Mouse (Mus musculus): ENCODE results near the gene Pbx1.

- TF ChIP-seq CTCF (IDR thresholded peaks at IDR 0.05; ENCODE audit: low read depth), result no peak
- TF ChIP-seq EP300 (IDR thresholded peaks at IDR 0.05; ENCODE audit: low read depth), result no peak
These were observed 264.3 kb downstream of the Pbx1 start for GRCm38 (mm10) chr1:168167781-168168180.
